Mouse (Mus musculus) small intestine, adult 2 months (tissue): ENCODE data around the gene Acot6. TPM values are rescaled to one million over a fixed set of nuclear protein-coding genes. Genes with fewer than 3 reads are reported as not detected.

ENCODE experiments used
- H3K27ac ChIP-seq: fragments of 200-500 bp; 2 replicates; pipeline ENCODE4 v1.5.1; 2012; ENCODE audit warnings: low read depth, low read length, control low read depth, inconsistent platforms; ENCODE audit not compliant: insufficient read depth
- H3K27me3 ChIP-seq: fragments of 200-500 bp; 2 replicates; pipeline ENCODE4 v1.6.1; 2012; ENCODE audit warnings: mild to moderate bottlenecking, moderate library complexity, low read length, inconsistent platforms; ENCODE audit not compliant: control insufficient read depth, insufficient read depth
- H3K36me3 ChIP-seq: fragments of 200-500 bp; 2 replicates; pipeline ENCODE4 v1.6.1; 2012; ENCODE audit warnings: mild to moderate bottlenecking, low read length, control low read depth, inconsistent platforms; ENCODE audit not compliant: control insufficient read depth, insufficient read depth
- H3K4me1 ChIP-seq: fragments of 200-500 bp; 2 replicates; pipeline ENCODE4 v1.6.1; 2012; ENCODE audit warnings: low read length, inconsistent platforms, mixed read lengths; ENCODE audit not compliant: control insufficient read depth, insufficient read depth, insufficient read length
- H3K4me3 ChIP-seq: fragments of 200-500 bp; 2 replicates; pipeline ENCODE4 v1.5.1; 2012; ENCODE audit warnings: low read depth, mild to moderate bottlenecking, control low read depth, inconsistent platforms, low read length, moderate library complexity
- CTCF ChIP-seq: fragments of 200-500 bp; IDR thresholded peaks from 2 replicates; pipeline ENCODE4 v1.5.1; 2012; ENCODE audit warnings: low read depth, mild to moderate bottlenecking, control low read depth, inconsistent platforms, low read length, moderate library complexity, mixed read lengths; ENCODE audit not compliant: insufficient replicate concordance, insufficient read length; ENCODE audit errors: extremely low read depth
- POLR2A ChIP-seq: fragments of 200-500 bp; IDR thresholded peaks from 2 replicates; pipeline ENCODE4 v1.6.1; 2012; ENCODE audit warnings: low read depth, mild to moderate bottlenecking, control low read depth, inconsistent platforms, low read length, moderate library complexity
- WGBS: fragments of 180-500 bp; shearing (Covaris S2); methylation state at CpG from one replicate; pipeline ENCODE4 v1.1.7; 2018; 5-methylcytosine and 5-hydroxymethylcytosine counted together
- polyA plus RNA-seq: library from polyadenylated mRNA; depleted of rRNA; stranded (reverse); fragments of >200 nt; gene quantifications from 2 replicates; pipeline ENCODE4 v1.2.3, GENCODE M21; 2012

The Acot6 gene
- polyA plus RNA-seq, 1 experiment = 0.77 TPM

DNA sequence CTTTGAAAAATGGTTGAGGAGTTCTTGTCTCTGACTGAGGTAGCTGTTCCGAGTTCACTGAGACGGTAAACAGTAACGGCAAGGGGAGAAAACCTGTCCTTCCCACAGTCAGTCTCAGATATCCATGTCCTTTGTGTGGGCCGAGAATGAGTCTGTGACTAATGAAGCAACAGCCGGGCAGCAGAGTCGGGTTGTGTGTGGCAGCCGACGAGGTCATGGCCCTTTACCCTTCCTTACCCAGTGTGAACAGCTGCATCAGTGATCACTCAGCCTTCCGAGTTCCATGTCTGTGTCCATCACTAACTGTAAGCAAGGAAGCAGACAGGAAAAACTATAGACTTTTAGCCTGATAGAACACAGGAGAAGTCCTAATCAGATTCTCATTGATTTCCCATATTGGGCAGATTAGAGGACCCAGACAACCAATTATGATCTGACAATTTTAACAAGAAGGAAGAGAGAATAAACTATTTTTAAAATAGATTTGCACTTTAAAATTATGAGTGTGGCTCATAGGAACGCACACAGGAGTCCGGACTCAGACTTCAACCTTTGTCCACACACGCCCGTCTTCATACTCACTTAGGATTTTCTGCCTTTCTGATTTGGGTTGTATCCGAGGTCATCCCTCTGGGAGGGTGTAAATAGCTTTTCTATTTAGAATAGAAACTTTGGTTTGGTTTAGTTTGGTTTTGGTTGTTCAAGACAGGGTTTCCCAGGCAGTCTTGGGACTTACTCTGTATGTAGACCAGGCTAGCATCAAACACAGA, 42.0 kb downstream of the Acot6 start:
- TF ChIP-seq CTCF = no peak
- TF ChIP-seq POLR2A = no peak
- 53% methylated on average over 14 of the region's 14 CpGs for WGBS
- H3K4me3 ChIP-seq = no peak overlapping the region
- H3K27ac ChIP-seq = no peak overlapping the region
- no peaks in the 10 kb centered on the region for H3K36me3 ChIP-seq
- no peaks in the 10 kb centered on the region for H3K27me3 ChIP-seq
- H3K4me1 ChIP-seq = no peaks in the 10 kb centered on the region; the same call in 1 of the 2 replicates

DNA sequence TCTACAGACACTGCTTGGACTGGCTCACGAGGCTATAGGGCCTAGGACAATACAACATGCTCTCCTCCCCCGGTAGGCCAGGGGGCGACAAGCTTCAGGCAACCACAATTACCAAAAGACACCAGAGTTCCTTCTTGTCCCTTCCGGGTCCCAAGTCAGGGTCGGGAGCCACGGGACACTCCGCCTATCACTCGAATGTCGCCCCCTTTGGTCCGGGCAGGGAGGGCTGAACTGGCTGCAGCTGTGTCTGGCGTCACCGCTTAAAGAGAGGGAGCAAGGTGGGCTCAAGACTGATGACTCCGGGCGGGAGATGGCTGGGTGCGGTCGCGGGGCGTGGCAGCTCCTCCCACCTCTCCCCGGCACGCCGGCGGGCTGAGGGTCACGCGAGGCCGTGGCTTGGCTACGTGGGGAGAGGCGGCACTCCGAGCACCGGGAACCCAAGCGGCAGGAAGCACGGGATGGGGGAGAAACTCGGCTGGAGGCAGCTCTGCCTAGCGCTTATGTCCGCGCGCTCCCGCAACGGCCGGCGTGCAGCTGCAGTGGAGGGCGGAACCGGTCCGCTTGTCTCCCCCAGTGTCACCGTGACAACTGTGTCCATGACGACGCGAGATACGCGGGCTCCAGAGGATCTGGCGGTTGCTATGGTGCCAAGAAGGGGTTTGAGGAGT, 47.6 kb downstream of the Acot6 start, which contains the start of gene Pnma1:
Pnma1 (minus strand) TSS at position 536 of the 668 bp plus-strand sequence.
- Histone ChIP-seq H3K27me3 (no peaks in the 10 kb centered on the region), H3K36me3 (peaks cover 25% of the 10 kb centered on the region), H3K4me1 (peaks cover 11% of the 10 kb centered on the region), H3K27ac (no peak within 1 kb of the TSS), H3K4me3 (peak within 1 kb of the TSS; percentile 69)
- 2% methylated on average over 50 of the region's 50 CpGs for WGBS
- no peak; the same call in 1 of the 2 replicates for TF ChIP-seq POLR2A
- TF ChIP-seq CTCF = peak; percentile 22; the same call in 1 of the 2 replicates

DNA sequence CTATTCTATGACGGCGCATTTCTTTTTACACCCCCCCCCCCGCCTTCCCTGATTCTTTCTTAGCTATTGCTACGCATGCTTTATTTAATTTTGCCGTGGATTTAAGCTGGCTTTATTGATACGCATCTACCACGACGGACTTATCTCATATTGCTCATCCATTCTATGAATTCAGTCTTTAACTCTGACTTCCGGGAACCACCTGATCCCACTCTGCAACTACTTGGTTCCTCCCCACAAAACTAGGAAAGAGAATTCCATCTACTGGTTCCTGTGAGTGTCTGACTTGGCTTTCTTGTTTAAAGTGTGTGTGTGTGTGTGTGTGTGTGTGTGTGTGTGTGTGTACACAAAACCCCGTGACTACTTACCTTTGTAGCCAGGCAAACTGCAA, 48.2 kb downstream of the Acot6 start:
- Histone ChIP-seq H3K4me1 (peaks cover 14% of the 10 kb centered on the region), H3K36me3 (peaks cover 29% of the 10 kb centered on the region), H3K4me3 (peak overlapping the region; percentile 69), H3K27ac (no peak overlapping the region), H3K27me3 (no peaks in the 10 kb centered on the region)
- TF ChIP-seq CTCF = no peak
- TF ChIP-seq POLR2A = no peak
- 15% methylated on average over 10 of the region's 10 CpGs for WGBS

DNA sequence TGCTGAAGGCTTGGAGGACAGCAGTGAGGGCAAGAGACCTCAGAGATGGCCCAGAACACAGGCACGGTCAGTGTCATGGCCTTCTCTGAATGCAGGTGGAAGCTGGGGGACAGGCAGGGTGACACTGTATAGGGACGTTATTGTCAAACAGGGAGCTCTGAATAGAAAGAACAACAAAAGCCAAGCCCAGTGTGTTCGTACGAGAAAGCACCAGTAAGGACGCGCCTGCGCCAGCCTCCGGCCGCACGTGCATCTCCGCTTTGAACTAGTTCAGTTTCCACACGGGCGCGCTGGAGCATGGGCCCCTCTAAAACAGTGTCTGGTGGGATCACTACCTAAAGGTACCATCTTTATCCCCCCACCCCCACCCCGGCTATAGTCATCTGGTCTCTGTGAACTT, 49.5 kb downstream of the Acot6 start:
- no peak overlapping the region for H3K4me3 ChIP-seq
- WGBS = 97% methylated on average over 15 of the region's 15 CpGs
- H3K36me3 ChIP-seq = peaks cover 38% of the 10 kb centered on the region
- H3K27ac ChIP-seq = no peak overlapping the region
- no peaks in the 10 kb centered on the region for H3K27me3 ChIP-seq
- H3K4me1 ChIP-seq = peaks cover 14% of the 10 kb centered on the region
- TF ChIP-seq POLR2A (no peak), CTCF (no peak)

DNA sequence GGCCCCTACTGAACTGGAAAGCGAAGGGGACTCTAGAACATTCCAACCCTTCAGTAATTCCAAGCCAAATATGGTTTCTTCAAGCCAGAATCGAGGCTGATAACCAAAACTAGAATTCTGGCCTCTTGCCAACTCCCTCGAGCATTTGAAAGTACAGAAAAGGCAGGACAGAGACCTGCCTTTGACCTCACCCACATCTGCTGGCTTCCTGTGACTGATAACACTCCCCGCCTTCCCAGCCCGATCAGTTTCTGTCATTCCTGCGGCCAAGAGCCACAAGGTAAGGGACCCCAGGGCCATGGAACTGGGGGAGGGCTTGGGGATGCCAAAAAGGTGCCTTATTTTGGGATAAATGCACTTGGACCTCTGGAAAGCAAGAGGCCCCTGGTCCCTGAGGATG, 50.5 kb downstream of the Acot6 start:
- peaks cover 14% of the 10 kb centered on the region for H3K4me1 ChIP-seq
- H3K36me3 ChIP-seq = peaks cover 45% of the 10 kb centered on the region
- no peaks in the 10 kb centered on the region for H3K27me3 ChIP-seq
- H3K27ac ChIP-seq = no peak overlapping the region
- no peak for TF ChIP-seq CTCF
- TF ChIP-seq POLR2A = no peak
- WGBS = 24% methylated on average over 6 of the region's 6 CpGs
- H3K4me3 ChIP-seq = no peak overlapping the region

DNA sequence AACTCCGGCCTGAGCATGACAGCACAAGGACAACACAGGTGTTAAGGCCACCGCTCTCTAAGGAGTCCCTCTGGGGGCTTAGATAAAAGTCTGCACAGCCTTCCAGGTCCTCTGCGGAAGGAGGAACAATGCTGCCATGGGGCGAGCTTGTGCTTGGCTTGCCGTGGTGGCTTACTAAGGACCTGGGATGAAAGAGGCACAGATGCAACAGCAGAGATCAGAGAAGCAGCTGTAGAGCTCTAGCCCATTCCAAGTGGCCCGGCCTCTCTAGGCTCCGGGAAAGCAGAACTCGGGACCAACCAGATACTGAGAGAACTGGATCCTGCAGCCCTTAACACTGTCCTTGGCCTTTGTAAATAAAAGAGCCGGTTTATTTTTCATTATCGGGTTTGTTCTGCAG, 51.5 kb downstream of the Acot6 start:
- Histone ChIP-seq H3K4me1 (peaks cover 14% of the 10 kb centered on the region), H3K27me3 (no peaks in the 10 kb centered on the region), H3K36me3 (peaks cover 54% of the 10 kb centered on the region), H3K4me3 (no peak overlapping the region), H3K27ac (no peak overlapping the region)
- TF ChIP-seq CTCF = no peak
- TF ChIP-seq POLR2A = no peak
- 71% methylated on average over 10 of the region's 10 CpGs for WGBS
